Mouse (Mus musculus) layer of hippocampus, adult 11-12 months (tissue): ENCODE data around the gene Atp2c1.

ENCODE experiments used
- DNase-seq: peaks from one replicate; pipeline ENCODE4 v3.0.0; 2022; ENCODE audit warnings: low spot score

The Atp2c1 gene

GRCm38 (mm10) chr9:105488363-105488762 lies 38.8 kb downstream of the Atp2c1 start:
- no peak for DNase-seq

- DNase-seq: no peak
Measured at GRCm38 (mm10) chr9:105484338-105485084, 42.6 kb downstream of the Atp2c1 start.

- no peak for DNase-seq
Measured at GRCm38 (mm10) chr9:105483880-105484279, 43.2 kb downstream of the Atp2c1 start.

DNA sequence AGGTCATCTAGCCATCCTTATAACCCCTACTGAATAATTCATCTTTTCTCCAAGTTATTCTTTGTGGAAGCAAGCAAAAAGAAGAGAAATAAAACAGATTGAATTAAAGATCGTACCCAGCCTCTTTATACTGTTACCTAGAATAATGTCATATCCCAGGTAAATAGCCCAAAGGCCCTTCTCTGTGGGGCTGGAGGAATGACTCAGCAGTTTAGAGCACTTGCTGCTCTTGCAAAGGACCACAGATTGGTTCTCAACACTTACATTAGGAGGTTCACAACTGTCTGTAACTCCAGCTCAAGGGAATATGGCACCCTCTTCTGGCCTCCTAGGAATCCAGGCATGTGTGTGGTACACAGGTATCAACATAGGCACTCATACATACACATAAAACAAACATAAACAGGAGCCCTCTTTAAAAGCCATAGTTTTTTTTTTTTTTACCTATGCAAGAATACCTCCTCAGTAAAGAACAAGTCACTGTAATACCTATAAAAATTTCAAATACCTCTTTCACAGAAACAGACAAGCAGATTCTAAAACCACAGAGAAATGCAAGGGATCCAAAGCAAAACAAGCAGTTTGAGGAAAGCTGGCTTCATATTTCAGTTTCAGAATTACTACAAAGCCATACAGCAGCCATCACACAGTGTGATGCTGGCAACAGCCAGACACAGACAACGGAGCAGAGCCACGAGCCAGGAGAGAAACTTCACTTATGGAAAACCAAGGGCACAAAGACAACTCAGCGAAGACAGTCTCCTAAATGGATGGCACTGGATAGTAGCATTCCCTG lies 44.2 kb downstream of the Atp2c1 start:
- DNase-seq: no peak

- DNase-seq: peak; percentile 56
Measured at GRCm38 (mm10) chr9:105482070-105482469, 45.0 kb downstream of the Atp2c1 start.

DNA sequence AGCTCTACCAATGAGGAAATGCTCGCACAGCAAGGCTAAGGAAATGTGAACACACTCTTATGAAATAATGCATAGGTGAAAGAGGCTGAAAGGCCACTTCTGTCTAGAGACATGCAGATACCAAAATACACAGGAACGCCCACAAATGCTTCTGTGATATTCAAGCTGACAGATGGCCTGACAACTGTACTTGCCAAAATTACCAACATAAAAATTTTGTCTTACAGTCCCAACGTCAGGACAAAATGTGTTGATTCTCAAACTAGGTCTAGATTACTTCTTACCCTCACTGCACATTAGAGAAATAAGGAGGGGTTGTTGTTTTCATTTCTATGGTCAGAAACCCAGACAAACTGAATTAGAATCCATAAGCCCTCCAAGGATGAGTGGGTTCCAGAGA lies 51.0 kb downstream of the Atp2c1 start:
- peak; percentile 46 for DNase-seq

DNA sequence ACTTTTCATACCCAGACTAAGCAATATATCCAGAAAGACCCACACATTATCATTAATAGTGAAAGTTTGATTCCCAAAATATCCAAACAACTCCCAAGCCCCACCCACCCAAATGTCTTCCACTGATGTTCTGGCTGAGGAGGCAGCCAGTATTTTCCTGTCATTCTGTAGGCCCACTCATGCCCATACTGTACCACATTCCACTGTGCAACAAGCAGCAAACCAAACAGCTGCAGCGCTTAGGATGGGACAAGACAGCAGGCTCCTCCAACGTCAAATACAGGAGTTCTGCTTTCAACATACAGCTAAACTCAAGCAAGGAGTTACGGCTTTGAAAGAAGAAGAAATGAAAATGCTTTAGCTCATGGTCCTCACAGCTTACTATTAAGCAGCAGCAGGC lies 52.2 kb downstream of the Atp2c1 start:
- DNase-seq: no peak

DNA sequence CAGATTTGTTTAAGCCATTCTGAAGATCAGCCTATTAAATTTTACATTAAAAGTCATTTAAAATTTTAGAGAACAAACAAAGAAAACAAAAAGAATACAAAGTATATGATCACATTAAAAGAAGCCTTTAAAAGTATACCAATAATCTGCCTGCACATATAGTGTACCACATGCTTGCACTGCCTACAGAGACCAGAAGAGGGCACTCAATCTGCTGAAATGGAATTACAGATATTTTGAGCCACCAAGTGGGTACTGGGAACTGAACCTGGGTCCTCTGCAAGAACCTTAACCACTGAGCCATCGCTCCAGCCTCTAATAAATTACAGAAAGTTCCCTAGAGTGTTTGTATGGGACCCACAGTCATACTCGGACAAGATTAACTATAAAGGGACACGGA lies 59.3 kb downstream of the Atp2c1 start:
- no peak for DNase-seq

DNA sequence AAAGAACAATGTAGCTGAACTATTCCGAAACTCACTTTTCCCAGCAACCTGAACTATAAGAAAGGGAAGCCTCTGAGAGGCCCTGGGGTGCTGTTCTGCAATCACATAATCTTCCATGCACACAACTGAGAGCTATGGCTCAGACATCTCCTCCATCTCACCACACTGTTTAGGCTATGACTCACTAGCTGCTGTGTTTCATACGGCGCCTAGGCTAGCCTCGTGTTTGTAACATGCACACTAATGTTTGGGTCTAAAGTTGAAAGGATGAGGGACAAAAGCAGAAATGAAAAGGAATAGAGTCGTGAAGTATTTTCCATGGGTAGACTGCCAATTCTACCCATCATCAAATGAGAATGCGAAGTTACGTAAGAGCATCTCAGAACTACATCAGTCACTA lies 65.6 kb downstream of the Atp2c1 start:
- DNase-seq: no peak

GRCm38 (mm10) chr9:105459032-105459431 lies 68.1 kb downstream of the Atp2c1 start:
- no peak for DNase-seq

DNA sequence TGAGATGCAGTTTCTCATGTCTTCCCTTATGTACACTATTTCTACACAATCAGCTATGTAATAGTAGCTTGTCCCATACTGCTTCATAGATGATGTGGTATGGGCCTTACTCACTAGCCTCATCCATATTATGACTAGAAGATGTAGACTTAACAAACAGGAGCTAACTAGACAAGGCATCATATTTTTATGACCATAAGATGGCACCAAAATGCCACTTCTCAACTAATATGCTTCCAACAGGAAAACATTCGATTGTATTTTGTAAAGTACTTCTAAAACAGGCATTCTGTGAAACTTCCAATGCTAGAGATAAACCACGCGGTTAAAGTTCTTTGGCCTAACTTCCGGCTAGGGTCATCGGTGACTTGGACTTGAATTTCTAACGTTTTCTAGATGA lies 118.6 kb downstream of the Atp2c1 start:
- DNase-seq: no peak

GRCm38 (mm10) chr9:105395218-105395627 lies 131.9 kb downstream of the Atp2c1 start, which contains the start of the genes Aste1 and Nek11:
Gene Aste1 (plus strand): TSS chr9:105395392.
Gene Nek11 (minus strand): TSS chr9:105395524.
- peak; percentile 90 for DNase-seq

- no peak for DNase-seq
Measured at GRCm38 (mm10) chr9:105394720-105395119, 132.4 kb downstream of the Atp2c1 start.

DNA sequence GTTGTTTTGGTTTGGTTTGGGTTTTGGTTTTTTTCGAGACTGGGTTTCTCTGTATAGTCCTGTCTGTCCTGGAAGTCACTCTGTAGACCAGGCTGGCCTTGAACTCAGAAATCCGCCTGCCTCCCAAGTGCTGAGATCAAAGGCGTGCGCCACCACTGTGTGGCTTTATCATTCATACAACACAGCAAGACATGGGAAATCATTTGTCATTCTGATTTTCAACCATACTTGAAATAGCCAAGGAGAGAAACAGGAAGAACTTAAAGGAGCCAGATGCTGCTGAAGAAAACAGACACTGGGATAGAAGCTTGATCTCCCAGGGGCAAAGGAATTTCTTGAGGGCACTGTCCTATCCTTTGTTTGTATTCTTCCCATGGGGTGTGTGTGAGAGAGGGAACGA lies 136.5 kb downstream of the Atp2c1 start:
- no peak for DNase-seq

DNA sequence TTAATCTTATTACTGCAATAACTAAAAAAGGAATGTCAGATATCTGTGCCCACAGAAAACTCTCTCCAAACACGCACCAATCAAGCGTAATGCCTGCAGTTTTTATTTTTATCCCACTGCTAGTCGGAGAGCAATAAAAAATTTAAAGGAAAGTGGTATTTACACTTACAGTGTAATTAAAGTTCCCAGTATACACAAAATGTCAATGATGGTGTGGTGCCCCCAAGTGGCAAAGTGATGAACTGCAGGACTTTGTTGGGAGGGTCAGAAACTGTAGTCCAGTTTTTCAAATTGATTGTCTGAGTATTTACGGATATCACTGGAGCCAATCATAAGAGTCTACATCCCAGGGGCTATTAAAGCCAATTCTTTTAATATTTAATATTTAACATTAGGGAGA lies 137.8 kb downstream of the Atp2c1 start:
- peak; percentile 83 for DNase-seq

DNA sequence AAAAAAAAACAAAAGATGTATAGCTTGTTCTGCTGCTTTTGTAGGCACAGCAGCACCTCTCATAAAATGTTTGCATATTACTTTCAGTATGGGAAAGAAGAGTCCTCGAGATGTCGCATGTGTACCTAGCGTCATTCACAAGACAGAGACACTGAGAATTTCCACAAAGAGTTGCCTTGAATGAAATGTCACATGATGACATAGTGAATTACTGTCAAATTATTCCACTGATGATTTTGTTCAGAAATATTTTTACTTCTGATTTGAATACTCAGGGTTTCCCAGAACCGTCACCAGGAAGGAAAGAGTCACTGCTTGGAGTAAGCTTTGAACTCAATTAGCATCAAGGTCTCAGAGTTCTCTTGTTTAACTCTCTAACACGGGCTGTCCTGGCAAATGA lies 139.7 kb downstream of the Atp2c1 start:
- no peak for DNase-seq

DNA sequence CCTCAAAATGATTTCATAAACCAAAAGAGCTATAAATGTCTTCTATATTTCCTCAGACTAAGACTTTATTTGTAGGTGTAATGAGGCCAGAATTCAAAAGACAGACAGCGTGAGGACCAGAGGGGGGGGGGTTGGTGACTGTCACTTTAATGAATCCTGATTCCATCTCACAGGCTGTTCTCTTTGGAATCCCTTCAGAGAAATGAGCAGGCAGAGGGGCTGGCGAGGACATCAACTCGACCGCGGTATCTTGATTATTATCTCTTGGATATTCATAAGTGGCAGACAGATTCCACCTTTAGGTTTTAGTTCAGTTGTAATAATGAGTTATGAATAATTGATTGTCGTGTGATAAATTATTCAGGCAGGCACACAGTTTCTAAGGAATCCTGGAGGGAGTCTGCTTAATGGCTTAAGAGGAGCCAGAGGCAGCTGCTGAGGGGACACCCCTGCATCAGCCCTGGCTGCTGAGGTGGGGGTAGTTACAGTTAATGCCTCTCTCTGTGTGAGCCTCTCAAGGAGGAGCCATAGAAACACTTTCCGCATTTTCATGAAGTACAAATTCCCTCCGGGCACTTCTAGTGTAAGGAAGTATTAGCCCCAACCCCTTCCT lies 147.5 kb downstream of the Atp2c1 start:
- DNase-seq: no peak

DNA sequence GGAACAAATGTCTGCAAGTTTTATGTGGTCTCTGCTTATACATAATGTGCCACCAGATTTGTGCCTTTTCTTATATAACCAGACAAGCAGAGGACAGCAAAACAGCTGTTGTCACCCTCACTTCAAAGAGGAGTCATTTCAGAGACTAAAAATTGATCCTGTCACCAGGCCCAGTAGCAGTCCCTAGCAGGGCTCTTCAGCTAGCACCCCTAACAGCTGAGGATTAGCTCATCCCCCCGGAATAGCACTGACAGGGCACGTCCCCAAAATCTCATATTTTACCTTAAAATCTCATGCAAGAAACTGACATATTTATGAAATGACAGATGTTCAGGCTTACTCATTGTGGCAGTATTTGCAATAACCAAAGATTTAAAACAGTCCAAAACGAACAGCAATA lies 149.5 kb downstream of the Atp2c1 start:
- DNase-seq: no peak

DNA sequence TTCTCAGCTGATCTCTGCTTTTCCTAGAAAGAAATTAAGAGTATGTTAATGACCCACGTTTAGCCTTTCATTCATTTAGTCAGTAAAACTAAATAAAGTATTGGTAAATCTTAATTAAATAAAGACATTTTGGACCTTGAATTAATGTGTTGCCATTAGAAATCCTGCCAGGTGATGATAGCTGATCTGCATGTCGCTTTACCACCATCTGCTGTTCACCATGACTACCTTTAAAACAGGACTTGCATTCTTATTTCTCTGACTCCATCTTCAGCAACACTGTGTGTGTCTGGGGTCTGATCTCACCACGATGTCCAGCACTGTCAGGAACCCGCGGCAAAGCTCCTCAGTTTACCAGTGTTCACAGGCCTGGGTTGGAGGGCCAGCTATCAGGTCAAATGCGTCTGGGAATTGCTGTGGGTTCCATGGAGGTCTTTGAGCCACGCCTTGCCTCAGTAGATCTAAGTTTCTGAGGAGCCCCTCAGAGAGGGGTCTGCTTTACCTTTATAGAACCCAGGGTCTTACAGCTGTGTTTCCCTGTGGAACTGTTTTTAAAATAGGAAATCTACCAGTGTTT lies 150.1 kb downstream of the Atp2c1 start:
- no peak for DNase-seq

GRCm38 (mm10) chr9:105376411-105376810 lies 150.7 kb downstream of the Atp2c1 start:
- DNase-seq: no peak

- no peak for DNase-seq
Measured at GRCm38 (mm10) chr9:105374361-105374760, 152.8 kb downstream of the Atp2c1 start.

DNA sequence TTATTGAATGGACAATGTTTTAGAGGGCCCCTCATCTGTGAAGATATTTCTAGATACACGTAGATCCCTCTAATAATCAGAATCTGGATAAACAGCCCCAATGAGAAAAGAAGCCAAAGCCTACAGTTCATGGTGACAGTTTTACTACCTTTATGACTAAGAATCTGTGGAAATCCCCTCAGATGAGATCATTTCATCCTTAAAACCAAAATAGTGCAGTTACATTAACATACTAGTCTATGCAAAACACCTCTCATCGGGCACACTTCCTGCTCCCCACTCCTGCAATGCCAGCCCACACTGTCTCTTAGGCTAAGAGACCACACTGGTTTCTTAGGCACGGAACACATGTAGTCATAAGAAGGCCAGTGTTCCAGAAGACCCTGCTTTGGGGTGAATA lies 158.5 kb downstream of the Atp2c1 start:
- no peak for DNase-seq

DNA sequence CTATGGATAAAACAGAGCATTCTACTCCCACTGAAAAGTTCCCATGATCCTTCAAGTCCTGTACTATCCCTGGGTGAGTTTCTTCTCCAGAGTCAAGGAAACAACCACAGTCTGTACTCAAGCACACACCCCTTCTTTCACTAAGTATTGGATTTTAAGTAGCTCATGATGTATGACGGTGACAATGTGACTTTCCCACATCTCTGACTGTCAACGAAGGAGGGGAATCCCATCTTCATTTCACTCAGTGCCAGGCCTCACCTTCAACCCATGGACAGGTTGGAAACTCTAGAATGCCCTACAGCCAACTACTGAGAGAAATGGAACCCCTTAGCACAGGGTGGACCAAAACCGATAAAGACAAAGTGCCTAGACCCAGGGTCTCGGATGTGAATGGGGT lies 160.9 kb downstream of the Atp2c1 start:
- DNase-seq: no peak
